Mouse (Mus musculus): ENCODE results near the gene Cbfa2t3. TPM values are rescaled to one million over a fixed set of nuclear protein-coding genes. Genes with fewer than 3 reads are reported as not detected.

Cbfa2t3 gene
- polyA plus RNA-seq, 1 experiment from 2014 or later = 23.9 TPM

DNA sequence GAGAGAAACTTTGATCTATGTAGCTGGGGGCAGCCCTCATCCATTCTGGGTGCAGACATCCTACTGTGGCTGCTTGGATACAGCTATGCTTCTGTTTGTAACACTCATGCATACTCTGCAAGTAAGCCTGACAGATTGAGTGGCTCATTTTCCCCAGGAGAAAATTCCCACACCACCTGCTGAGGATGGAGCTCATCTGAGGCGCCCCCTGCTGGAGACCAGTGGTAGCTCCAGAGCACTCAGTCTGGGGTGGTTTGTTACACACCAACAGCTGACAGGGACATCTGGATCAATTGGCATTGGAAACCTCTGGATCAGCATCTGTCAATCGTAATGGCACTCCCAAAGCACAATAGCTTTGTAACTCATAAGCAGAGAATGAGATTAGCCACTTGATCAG is 38.9 kb downstream of the Cbfa2t3 start:
- Histone ChIP-seq H3K9ac (replicated peaks; ENCODE audit: low read depth, low read length) (no peak overlapping the region), H3K9me3 (ENCODE audit: control insufficient read depth, low read length) (no peaks in the 10 kb centered on the region), H3K4me3 (ENCODE audit: low read depth, low read length) (no peak overlapping the region), H3K4me2 (ENCODE audit: low read depth, low read length) (no peak overlapping the region), H3K27ac (ENCODE audit: low read depth, low read length) (no peak overlapping the region), H3K27me3 (ENCODE audit: control insufficient read depth, insufficient read depth, low read length) (no peaks in the 10 kb centered on the region), H3K4me1 (ENCODE audit: control insufficient read depth, insufficient read depth, low read length) (peaks cover 22% of the 10 kb centered on the region), H3K36me3 (ENCODE audit: control insufficient read depth, insufficient read depth, low read length) (no peaks in the 10 kb centered on the region)
- ATAC-seq (ENCODE audit: low read depth) = no peak
- 73% methylated on average over 2 of the region's 2 CpGs for WGBS

DNA sequence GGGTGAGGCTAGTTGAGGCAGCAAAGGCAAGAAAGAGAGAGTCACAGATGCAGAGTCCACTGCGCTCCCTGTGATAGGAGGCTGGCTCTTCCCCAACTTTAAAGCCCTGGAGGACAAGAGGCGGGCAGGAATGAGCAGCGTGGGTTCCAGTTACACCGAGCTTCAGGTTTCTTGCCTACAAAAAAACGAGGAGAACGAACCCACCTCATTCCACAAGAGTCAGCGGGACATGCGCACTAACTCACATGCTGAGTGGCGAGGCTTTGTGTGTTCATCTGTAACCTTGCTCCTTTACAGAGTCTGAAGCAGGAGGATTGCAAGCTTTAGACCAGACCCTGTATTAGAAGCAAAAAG is 40.1 kb downstream of the Cbfa2t3 start:
- no peak overlapping the region for H3K4me2 ChIP-seq (ENCODE audit: low read depth, low read length)
- 68% methylated on average over 9 of the region's 9 CpGs for WGBS
- H3K9ac ChIP-seq (replicated peaks; ENCODE audit: low read depth, low read length) = no peak overlapping the region
- H3K4me3 ChIP-seq (ENCODE audit: low read depth, low read length) = no peak overlapping the region
- H3K27ac ChIP-seq (ENCODE audit: low read depth, low read length) = no peak overlapping the region
- no peaks in the 10 kb centered on the region for H3K27me3 ChIP-seq (ENCODE audit: control insufficient read depth, insufficient read depth, low read length)
- no peaks in the 10 kb centered on the region for H3K36me3 ChIP-seq (ENCODE audit: control insufficient read depth, insufficient read depth, low read length)
- H3K4me1 ChIP-seq (ENCODE audit: control insufficient read depth, insufficient read depth, low read length) = peaks cover 20% of the 10 kb centered on the region
- no peak for ATAC-seq (ENCODE audit: low read depth)
- no peaks in the 10 kb centered on the region for H3K9me3 ChIP-seq (ENCODE audit: control insufficient read depth, low read length)

DNA sequence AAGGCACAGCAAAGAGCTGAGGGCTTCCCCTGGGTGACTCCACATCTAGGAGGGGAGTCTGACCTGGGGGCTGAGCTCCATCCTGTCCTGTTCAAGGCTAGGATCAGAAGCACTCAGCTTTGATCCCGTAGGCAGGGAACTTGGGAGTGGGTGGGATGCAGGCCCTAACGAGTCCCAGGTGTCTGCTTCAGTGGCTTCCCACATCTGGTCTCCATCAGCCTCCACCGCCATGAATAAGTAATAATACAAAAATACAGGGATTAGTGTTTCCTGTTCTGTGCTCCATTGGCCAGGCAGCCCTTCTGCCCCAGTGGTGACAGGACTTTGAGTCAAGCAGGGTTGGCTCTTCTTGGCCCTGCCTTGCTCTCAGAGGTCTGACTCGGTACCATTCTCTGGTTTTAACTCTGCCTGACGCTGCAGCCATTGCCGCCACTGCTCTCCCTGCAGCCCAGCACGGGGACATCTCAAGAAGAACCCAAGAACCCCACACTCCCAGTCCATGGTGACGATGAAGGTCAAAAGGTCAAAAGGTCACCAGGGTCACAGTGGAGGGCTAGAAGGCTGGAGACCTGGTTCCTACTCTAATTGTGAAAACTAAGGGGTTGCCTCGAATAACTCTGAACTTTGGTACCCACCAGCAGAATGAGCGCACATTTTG is 40.6 kb downstream of the Cbfa2t3 start:
- 59% methylated on average over 10 of the region's 10 CpGs for WGBS
- peaks cover 16% of the 10 kb centered on the region for H3K4me1 ChIP-seq (ENCODE audit: control insufficient read depth, insufficient read depth, low read length)
- no peaks in the 10 kb centered on the region for H3K36me3 ChIP-seq (ENCODE audit: control insufficient read depth, insufficient read depth, low read length)
- no peak for ATAC-seq (ENCODE audit: low read depth)
- H3K9me3 ChIP-seq (ENCODE audit: control insufficient read depth, low read length) = no peaks in the 10 kb centered on the region
- no peak overlapping the region for H3K4me2 ChIP-seq (ENCODE audit: low read depth, low read length)
- H3K27me3 ChIP-seq (ENCODE audit: control insufficient read depth, insufficient read depth, low read length) = no peaks in the 10 kb centered on the region
- no peak overlapping the region for H3K4me3 ChIP-seq (ENCODE audit: low read depth, low read length)
- H3K9ac ChIP-seq (replicated peaks; ENCODE audit: low read depth, low read length) = no peak overlapping the region
- H3K27ac ChIP-seq (ENCODE audit: low read depth, low read length) = no peak overlapping the region

DNA sequence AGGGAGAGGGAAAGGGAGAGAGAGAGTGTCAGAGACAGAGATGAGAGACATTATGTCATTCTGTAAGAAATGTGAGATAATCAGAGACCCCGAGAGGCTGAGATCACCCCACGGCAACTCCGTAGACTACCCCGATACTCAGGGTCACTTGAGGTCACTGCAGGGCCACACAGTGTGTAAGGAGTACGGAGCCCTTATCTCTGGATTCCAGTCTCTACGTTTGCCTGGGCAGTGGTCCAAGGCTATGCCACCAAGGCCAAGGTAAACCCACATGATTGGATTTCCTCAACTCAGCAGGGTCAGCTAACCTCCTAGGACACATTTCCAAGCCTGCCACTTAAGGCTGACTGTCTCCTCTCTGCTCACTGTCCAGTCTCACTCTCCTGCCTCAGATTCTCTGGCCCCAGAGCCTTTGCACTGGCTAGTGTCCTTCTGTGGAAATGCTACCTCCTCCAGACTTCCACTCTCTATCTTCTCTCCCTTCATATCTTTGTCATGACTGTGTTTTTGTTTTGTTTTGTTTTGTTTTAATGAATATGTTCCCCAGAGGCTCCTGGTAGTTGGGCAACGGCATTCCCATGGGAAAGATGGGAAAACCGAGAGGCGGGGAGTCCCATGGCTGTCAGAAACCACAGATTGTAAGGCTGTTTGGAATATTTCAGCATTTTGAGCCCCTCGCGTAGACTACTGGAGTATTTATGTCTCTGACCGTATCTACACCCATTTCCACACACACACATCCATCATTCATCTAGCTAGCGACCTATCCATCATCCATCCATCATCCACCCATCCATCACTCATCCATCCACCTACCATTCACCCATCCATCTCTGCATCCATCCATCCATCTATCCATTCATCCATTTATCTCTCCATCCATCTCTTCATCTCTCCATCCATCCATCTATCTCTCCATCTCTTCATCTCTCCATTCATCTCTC is 42.6 kb downstream of the Cbfa2t3 start:
- Histone ChIP-seq H3K4me3 (ENCODE audit: low read depth, low read length) (no peak overlapping the region), H3K9me3 (ENCODE audit: control insufficient read depth, low read length) (no peaks in the 10 kb centered on the region), H3K4me1 (ENCODE audit: control insufficient read depth, insufficient read depth, low read length) (peaks cover 19% of the 10 kb centered on the region), H3K36me3 (ENCODE audit: control insufficient read depth, insufficient read depth, low read length) (no peaks in the 10 kb centered on the region), H3K4me2 (ENCODE audit: low read depth, low read length) (no peak overlapping the region), H3K27me3 (ENCODE audit: control insufficient read depth, insufficient read depth, low read length) (no peaks in the 10 kb centered on the region), H3K27ac (ENCODE audit: low read depth, low read length) (no peak overlapping the region), H3K9ac (replicated peaks; ENCODE audit: low read depth, low read length) (no peak overlapping the region)
- WGBS = 83% methylated on average over 13 of the region's 13 CpGs
- ATAC-seq (ENCODE audit: low read depth) = no peak

DNA sequence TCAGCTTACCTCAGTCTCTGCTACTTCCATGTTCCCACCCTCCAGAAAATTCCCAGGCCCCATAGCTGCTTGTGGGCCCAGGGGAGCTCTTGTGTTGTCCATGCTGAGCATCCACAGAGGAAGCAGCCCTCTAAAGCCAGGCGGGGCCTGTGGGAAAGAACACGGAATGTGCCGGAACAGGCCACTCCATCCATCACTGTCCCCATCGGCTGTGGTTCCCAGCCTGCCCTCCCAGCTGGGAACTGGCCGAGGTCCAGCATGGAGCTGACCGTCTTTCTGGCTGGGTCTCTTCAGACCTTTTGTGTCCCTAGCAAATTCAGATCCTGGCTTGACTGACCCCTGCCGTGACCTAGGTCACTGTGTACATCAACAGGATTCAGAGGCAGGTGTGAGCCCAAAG is 44.1 kb downstream of the Cbfa2t3 start:
- ATAC-seq (ENCODE audit: low read depth) = no peak
- Histone ChIP-seq H3K27me3 (ENCODE audit: control insufficient read depth, insufficient read depth, low read length) (no peaks in the 10 kb centered on the region), H3K4me2 (ENCODE audit: low read depth, low read length) (no peak overlapping the region), H3K4me1 (ENCODE audit: control insufficient read depth, insufficient read depth, low read length) (peaks cover 19% of the 10 kb centered on the region), H3K4me3 (ENCODE audit: low read depth, low read length) (no peak overlapping the region), H3K36me3 (ENCODE audit: control insufficient read depth, insufficient read depth, low read length) (0 out of 2 replicates have a peak, but pooled peaks cover 3% of the 10 kb centered on the region), H3K9ac (replicated peaks; ENCODE audit: low read depth, low read length) (no peak overlapping the region), H3K9me3 (ENCODE audit: control insufficient read depth, low read length) (no peaks in the 10 kb centered on the region), H3K27ac (ENCODE audit: low read depth, low read length) (no peak overlapping the region)
- 55% methylated on average over 7 of the region's 7 CpGs for WGBS

DNA sequence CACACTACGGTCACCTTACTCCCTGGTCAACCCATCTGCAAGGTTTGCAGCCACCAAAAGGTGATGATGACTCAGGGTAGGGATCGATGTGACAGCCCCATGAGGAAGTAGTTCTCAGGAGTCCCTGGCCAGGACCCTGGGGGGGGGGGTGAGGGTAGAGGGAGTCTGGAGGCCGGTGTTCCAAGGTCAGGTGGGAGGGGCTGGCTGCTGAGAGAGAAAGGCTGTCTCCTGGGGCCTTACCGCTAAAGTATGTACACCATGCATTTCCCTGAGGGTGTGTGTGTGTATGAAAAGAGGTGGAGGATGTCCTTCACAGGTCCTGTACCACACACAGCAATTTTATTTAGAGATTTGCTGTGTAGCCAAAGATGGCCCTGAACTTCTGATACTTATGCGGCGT is 46.3 kb downstream of the Cbfa2t3 start:
- no peaks in the 10 kb centered on the region for H3K27me3 ChIP-seq (ENCODE audit: control insufficient read depth, insufficient read depth, low read length)
- H3K4me2 ChIP-seq (ENCODE audit: low read depth, low read length) = no peak overlapping the region
- H3K4me3 ChIP-seq (ENCODE audit: low read depth, low read length) = no peak overlapping the region
- peaks cover 14% of the 10 kb centered on the region; the same call in 1 of the 2 replicates for H3K4me1 ChIP-seq (ENCODE audit: control insufficient read depth, insufficient read depth, low read length)
- H3K9me3 ChIP-seq (ENCODE audit: control insufficient read depth, low read length) = no peaks in the 10 kb centered on the region
- H3K27ac ChIP-seq (ENCODE audit: low read depth, low read length) = no peak overlapping the region
- H3K36me3 ChIP-seq (ENCODE audit: control insufficient read depth, insufficient read depth, low read length) = peaks cover 13% of the 10 kb centered on the region; the same call in 1 of the 2 replicates
- 75% methylated on average over 6 of the region's 6 CpGs for WGBS
- no peak for ATAC-seq (ENCODE audit: low read depth)
- no peak overlapping the region for H3K9ac ChIP-seq (replicated peaks; ENCODE audit: low read depth, low read length)

DNA sequence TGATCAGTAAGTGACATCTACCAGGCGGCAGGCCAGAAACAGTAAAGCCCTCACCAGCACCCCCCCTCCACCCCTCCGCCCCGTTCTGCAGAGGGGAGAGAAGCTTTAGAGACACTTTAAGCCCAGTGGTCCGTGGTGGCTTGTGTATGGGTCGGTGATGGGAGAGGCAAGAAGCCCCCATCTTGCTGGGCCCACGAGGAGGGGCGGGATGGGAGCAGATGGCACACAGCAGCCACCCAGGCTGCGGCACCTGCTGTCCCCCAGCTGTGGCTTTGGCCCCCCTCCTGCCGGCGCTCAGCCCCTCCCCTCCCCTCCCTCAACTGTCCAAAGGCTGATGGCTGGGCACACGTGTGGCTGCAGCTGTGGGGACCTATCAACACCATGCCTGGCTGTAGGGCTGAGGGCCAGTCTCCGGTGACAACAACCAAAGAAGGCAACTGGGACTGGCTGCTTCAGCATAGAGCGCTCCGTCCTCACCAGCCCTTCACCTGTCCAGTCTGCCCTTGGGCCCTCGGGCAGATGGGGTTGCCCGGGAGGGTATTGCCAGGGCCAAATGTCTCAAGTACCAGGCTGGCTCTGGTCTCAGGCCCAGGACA is 47.5 kb downstream of the Cbfa2t3 start:
- 57% methylated on average over 16 of the region's 16 CpGs for WGBS
- no peak overlapping the region for H3K27ac ChIP-seq (ENCODE audit: low read depth, low read length)
- no peak overlapping the region for H3K4me3 ChIP-seq (ENCODE audit: low read depth, low read length)
- peaks cover 14% of the 10 kb centered on the region; the same call in 1 of the 2 replicates for H3K4me1 ChIP-seq (ENCODE audit: control insufficient read depth, insufficient read depth, low read length)
- H3K36me3 ChIP-seq (ENCODE audit: control insufficient read depth, insufficient read depth, low read length) = peaks cover 21% of the 10 kb centered on the region; the same call in 1 of the 2 replicates
- ATAC-seq (ENCODE audit: low read depth) = peak; percentile 34; the same call in 1 of the 2 replicates
- no peak overlapping the region for H3K4me2 ChIP-seq (ENCODE audit: low read depth, low read length)
- H3K27me3 ChIP-seq (ENCODE audit: control insufficient read depth, insufficient read depth, low read length) = no peaks in the 10 kb centered on the region
- no peak overlapping the region for H3K9ac ChIP-seq (replicated peaks; ENCODE audit: low read depth, low read length)
- no peaks in the 10 kb centered on the region for H3K9me3 ChIP-seq (ENCODE audit: control insufficient read depth, low read length)

DNA sequence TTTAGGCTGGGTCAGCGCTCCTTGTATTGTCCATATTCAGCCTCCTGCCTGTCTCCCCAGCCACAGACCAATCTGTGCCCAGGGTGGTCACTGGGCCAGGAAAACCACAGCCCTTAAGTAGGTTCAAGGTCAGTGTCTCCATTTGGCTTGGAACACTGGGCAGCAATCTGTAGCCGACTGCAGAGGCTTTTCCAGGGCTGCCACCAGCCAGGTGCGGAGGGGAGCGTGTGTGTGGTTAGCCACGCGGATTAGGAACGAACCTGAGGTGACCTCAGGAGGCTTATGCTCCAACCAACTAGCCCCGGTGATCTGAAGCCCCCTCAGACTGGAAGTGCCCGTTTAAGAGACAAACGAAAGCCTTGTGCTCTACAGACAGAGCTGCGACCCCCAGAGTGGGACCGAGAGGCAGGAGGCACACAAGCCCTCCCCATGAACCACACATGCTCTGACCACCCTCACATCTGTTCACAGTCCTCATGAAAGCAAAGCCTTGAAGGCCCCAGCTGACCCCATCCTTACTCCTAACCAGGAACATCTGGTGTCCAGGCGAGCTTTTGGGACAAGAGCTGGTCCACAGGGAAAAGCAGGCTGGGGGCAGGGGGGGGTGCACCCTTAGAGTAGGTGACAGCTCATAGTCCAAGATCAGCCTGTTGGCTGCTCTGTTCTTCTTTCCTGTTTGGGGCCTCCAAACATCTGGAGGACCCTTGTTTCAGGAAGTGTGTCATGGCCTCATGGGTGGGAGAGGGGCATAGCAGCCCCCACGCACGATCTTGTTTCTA is 50.5 kb downstream of the Cbfa2t3 start:
- no peak overlapping the region for H3K4me2 ChIP-seq (ENCODE audit: low read depth, low read length)
- H3K36me3 ChIP-seq (ENCODE audit: control insufficient read depth, insufficient read depth, low read length) = peaks cover 27% of the 10 kb centered on the region
- no peaks in the 10 kb centered on the region for H3K27me3 ChIP-seq (ENCODE audit: control insufficient read depth, insufficient read depth, low read length)
- peaks cover 7% of the 10 kb centered on the region; the same call in 1 of the 2 replicates for H3K4me1 ChIP-seq (ENCODE audit: control insufficient read depth, insufficient read depth, low read length)
- 81% methylated on average over 15 of the region's 15 CpGs for WGBS
- H3K9me3 ChIP-seq (ENCODE audit: control insufficient read depth, low read length) = no peaks in the 10 kb centered on the region
- H3K9ac ChIP-seq (replicated peaks; ENCODE audit: low read depth, low read length) = no peak overlapping the region
- H3K27ac ChIP-seq (ENCODE audit: low read depth, low read length) = no peak overlapping the region
- no peak for ATAC-seq (ENCODE audit: low read depth)
- no peak overlapping the region for H3K4me3 ChIP-seq (ENCODE audit: low read depth, low read length)
